Mouse (Mus musculus): ENCODE data around the gene Zan.

- TF ChIP-seq POLR2A (IDR thresholded peaks at IDR 0.05; ENCODE audit: insufficient read depth, low read depth, low read length) (no peak), CTCF (IDR thresholded peaks at IDR 0.05; ENCODE audit: insufficient read depth, low read depth, low read length) (no peak)
These were observed 66.3 kb downstream of the Zan start for GRCm38 (mm10) chr5:137410549-137410948.
